Mouse (Mus musculus) fat pad, adult 2 months (tissue): ENCODE results near the gene Chpf.

Experiments
- DNase-seq: peaks from one replicate; pipeline ENCODE4 v3.0.0-alpha.2; 2011; ENCODE audit warnings: low read depth, low spot score; ENCODE audit errors: extremely low read depth

The Chpf gene

DNA sequence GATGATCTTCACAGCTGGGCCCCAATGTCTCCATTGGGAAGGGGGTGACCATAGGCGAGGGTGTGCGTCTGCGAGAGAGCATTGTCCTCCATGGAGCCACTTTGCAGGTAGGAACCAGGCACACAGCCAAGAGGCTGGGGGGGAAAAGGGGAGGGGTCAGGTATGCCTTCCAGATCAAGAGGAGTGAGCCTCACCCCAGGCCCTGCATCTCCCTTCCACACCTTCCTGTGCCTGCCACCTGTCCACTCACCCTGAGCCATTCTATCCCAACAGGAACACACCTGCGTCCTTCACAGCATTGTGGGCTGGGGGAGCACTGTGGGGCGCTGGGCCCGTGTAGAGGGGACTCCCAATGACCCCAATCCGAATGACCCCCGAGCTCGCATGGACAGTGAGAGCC, 36.9 kb downstream of the Chpf start:
- DNase-seq, result no peak

DNA sequence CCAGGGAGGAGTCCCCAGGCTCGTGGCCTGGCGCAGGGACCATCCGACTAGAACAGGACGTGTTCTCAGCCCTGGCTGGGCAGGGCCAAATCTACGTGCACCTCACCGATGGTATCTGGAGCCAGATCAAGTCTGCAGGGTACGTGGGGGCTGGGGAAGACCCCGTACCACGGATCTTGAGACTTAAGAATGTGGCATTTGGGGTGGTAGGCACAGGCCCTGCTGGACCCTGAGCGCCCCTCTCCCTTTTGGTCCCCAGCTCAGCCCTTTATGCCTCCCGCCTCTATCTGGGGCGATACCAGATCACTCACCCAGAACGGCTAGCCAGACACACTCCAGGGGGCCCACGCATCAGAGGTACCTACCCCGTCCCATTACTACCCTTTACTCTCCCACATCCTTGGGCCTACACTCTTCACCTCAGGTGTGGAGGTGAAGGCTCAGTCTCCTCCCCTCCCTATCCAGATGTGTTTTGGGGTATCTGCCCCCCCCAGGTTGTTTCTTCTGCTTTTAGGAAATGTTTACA, 37.6 kb downstream of the Chpf start:
- no peak for DNase-seq

DNA sequence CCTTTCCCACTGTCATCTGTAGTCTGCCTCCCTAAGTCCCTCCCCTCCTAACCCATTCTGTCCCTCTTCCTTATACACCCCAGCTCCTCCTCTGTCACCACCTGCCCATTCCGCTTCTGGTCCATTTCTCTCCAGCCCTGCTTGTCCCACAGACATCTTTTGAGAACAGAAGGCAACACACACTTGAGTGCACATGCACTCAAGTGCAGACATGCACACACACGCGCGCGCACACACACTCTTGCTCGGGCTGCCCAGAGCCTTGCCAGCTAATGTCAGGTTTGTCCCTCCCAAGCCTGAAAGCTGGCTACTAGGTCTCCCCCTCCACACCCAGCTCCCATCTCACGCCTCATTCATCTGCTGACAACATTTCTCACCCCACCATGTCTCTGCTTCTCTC, 38.4 kb downstream of the Chpf start:
- no peak for DNase-seq

DNA sequence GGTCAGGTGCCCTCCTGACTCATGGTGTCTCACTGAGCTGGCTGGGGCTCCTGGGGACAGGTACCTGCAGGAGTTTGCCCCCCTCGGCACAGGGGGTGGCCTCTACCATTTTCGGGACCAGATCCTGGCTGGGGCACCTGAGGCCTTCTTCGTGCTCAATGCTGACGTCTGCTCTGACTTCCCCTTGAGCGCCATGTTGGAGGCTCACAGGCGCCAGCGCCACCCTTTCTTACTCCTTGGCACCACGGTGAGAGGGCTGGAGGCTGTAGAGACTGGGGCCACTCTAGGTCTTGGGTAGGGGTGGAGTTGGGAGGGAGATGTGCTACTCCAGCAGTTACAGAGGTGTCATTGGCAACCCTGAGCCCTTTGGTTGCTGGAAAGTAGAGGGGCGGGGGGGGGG, 40.3 kb downstream of the Chpf start:
- DNase-seq, result no peak

DNA sequence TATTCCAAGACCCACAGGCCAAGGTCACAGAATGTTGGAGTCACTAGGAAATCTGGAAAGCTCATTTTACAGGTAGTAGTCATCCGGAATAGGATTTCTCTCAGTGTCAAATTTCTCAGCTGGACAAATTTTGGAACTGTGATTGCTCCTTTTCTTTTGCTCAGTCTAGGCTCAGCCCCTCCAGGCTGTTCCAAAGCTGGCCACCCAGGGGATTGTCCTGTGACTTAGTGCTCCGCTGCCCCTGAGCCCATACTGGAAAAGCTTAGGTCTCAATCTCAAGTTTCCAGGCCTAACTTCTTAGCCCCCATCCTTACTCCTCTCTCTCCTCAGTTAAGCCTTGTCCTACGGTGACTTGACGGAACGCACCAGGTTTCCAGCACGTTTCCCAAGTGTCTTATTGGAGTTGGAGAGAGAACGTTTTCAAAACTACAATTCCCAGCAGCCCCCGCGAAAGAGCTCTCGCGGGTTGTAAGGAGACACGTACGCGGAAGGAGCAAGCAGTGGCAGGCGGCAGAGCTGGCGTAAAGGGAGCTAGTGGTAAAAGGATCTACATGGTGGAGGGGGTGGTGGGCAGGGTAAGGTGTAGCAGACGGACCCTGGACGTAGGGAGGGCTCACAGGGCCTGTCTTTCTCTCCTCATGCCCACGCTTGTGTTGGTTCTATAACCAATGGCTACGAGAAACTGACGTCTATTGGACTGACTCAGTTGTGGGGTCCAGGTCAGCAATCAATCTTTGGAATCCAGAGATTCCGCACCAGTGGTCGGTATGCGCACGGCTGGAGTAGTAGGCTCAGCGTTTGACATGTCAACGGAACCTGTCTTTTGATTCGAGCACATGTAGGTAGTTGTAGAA, 43.4 kb downstream of the Chpf start, which contains the start of gene Gmppa:
Gmppa (plus strand) TSS at position 456 of the 854 bp plus-strand sequence.
- DNase-seq, result peak; percentile 5

DNA sequence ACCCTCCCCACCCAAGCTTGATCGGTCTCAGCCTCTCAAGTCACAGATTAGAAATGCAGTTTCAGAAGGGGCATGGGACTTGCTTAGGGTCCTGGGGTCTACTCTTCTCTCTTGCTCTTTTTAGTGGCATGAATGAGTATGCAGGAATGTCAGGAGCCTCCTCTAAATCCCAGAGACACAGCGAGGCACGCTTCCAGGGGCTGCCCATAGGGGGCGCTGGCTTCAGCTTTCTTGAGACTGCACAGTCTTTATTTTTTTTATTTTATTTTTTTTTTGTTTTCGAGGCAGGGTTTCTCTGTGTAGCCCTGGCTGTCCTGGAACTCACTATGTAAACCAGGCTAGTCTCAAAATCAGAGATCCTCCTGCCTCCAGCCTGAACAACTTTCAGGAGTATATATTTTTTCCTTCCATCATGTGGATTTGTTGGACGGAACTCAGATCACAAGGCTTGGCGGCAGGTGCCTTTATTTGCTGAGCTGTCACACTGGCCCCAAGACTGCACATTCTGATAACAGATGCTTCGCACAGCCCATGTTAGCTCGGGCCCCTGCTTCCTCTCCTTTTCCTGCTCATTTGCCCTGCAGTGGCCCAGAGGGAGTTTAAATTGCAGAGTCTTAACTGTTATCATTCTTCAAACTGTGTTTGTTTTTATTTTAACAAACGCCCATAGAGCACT, 53.2 kb downstream of the Chpf start:
- DNase-seq, result no peak
